Mouse (Mus musculus) retina, postnatal 1 day (tissue): ENCODE data around the gene Ccdc146.
"Not testable (repeated sequence)": the region's sequence is repeated elsewhere in the genome, so short reads cannot be mapped to it uniquely, and the experiment has no call there.

Experiments
- DNase-seq: peaks from one replicate; pipeline ENCODE4 v3.0.0-alpha.2; 2012

Ccdc146 gene

GRCm38 (mm10) chr5:21329672-21330665 lies 94.5 kb downstream of the Ccdc146 start:
- peak; percentile 6 for DNase-seq

DNA sequence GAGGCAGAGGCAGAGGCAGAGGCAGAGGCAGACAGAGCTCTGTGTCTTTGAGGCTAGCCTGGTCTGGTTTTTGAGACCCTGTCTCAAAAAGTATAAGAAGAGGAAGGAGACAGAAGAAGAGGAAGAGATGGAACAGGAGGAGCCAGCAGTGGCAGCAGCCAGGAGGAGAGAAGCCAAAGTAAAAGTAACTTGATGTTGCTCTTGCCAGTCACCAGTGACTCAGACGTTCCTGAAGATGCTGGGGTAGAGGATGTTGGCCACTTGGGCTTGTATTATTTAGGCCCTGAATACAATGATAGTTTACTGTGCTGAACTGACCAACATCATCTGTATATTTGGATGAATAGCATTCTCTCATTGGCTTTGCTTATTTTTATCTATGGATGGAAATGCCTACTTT lies 95.9 kb downstream of the Ccdc146 start:
- DNase-seq, result no peak

GRCm38 (mm10) chr5:21326494-21326893 lies 98.0 kb downstream of the Ccdc146 start:
- DNase-seq, result peak; percentile 63

GRCm38 (mm10) chr5:21320138-21320537 lies 104.3 kb downstream of the Ccdc146 start:
- no peak for DNase-seq

GRCm38 (mm10) chr5:21314696-21315095 lies 109.8 kb downstream of the Ccdc146 start:
- DNase-seq, result no peak

DNA sequence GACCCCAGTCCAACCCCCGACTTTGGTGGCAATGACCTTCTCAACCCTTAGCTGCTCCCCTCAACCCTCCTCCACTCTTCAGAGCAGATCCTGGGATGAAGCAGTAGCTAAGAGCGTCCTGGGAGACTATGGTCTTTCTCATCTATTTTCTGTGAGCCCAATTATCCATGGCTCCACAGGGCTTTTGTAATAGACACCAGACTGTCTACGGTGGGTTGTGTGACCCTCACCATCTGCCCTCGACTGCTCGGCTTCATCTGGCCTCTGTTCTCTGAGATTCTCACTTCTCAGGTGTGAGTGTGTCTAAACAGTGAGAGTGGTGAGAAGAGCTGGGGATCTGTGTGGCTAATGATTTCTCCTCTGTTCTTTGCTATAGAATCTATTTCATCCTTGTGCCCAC lies 117.3 kb downstream of the Ccdc146 start:
- no peak for DNase-seq

GRCm38 (mm10) chr5:21301011-21301410 lies 123.5 kb downstream of the Ccdc146 start:
- DNase-seq, result no peak

DNA sequence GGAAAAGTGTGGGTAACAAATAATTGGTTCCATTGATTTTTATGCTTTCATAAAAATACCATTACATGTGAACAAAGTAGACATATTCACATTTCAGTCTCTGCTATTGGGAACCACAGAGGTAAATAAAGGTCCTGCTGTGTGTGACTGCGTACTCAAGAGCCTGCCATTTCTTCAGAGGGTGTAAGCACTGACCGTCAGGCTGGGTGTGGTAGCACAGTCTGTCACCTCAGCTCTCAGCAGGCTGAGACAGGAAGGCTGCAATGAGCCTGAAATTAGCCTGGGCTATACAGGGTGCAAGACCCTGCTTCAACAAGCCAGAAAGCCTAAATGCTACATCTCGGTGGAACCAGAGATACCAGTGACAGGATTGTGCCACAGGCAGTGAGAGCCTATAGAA lies 124.4 kb downstream of the Ccdc146 start:
- DNase-seq, result no peak

GRCm38 (mm10) chr5:21299076-21299755 lies 125.3 kb downstream of the Ccdc146 start:
- DNase-seq, result no peak

DNA sequence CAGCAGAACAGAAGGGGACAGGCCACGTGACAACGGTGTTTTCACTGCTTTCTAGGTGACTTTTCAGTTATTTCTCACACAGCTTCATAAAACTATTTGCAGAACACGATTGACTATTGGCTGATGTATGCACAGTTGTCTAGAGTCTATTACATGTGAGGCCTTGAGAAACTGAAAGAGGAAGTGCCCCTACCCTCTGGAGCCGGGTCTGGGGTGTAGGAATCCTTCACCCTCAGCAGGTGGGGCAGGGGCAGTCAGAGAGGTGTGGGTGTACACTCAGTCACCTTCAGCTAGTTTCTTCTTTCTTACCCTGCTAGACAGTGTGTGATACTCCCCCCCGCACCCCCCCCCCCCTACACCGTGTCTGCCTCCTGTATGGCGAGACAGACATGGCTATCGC lies 128.8 kb downstream of the Ccdc146 start:
- no peak for DNase-seq

GRCm38 (mm10) chr5:21290594-21290993 lies 133.9 kb downstream of the Ccdc146 start:
- DNase-seq, result no peak

GRCm38 (mm10) chr5:21288658-21289435 lies 135.6 kb downstream of the Ccdc146 start:
- DNase-seq, result no peak

DNA sequence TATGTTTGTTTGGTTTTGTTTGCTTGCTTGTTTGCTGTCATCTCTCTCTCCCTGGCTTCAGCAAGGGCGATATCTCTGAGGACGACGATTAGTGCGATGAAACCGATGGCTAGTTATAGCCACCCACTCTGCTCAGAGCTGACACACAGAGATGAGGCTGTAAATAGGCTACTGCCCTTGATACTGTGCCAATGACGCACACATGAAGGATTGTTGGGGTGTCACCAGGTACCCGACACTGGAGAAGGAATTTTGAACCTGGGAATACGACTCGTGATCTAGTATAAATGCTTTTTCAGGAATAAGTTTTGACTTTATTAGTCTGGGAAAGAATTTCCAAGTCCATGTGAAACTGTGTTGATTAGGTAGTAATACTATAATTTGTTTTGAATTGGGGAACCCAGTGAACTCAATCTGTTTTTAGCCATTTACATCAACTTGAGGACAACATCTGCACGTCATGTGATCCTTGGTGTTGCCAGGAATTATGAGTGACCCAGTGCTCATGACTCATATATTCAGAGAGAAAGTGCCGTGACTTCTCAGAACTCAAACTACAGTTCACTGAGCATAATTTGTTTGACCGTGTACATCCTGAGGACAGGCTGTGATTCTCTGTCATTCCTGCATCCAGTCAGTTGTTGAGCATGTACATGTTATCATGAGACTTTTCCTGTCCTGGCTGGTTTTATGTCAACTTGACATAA lies 141.0 kb downstream of the Ccdc146 start:
- DNase-seq, result no peak

- DNase-seq, result not testable (repeated sequence)
Measured at GRCm38 (mm10) chr5:21277685-21278084, 146.8 kb downstream of the Ccdc146 start.

- DNase-seq, result peak; percentile 59
Measured at GRCm38 (mm10) chr5:21271386-21272354, 152.8 kb downstream of the Ccdc146 start.

GRCm38 (mm10) chr5:21270756-21271155 lies 153.7 kb downstream of the Ccdc146 start:
- DNase-seq, result no peak

DNA sequence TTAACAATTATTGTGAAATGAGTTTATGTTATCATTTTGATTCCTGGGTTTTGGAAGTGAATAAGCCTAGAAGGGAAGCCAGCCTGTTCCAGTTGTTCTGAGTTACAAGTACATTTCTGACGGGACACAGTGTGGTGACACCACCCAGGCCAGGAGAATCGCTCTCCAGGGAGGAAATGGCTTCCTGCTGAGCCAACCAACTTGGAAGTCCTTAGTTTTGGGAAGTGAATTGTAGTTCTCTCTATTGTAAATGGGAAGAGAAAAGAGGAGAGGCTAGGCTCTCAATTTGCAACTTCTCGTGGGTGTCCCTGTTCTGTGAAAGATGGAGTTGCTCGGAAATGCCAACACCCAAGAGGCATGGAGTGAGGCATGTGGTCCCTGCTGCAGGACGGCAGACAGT lies 155.0 kb downstream of the Ccdc146 start:
- DNase-seq, result no peak

GRCm38 (mm10) chr5:21267090-21267489 lies 157.4 kb downstream of the Ccdc146 start:
- DNase-seq, result peak; percentile 54

GRCm38 (mm10) chr5:21265049-21265448 lies 159.4 kb downstream of the Ccdc146 start:
- DNase-seq, result peak; percentile 93

- peak; percentile 69 for DNase-seq
Measured at GRCm38 (mm10) chr5:21264352-21265021, 160.0 kb downstream of the Ccdc146 start.
